Mouse (Mus musculus): ENCODE measurements around the gene Kit. TPM values are rescaled to one million over a fixed set of nuclear protein-coding genes. Genes with fewer than 3 reads are reported as not detected.
A peak's percentile ranks its signal among the peaks of the same experiment; 100 is the strongest.

The Kit gene
- polyA plus RNA-seq, 1 experiment: 26.1 TPM

DNA sequence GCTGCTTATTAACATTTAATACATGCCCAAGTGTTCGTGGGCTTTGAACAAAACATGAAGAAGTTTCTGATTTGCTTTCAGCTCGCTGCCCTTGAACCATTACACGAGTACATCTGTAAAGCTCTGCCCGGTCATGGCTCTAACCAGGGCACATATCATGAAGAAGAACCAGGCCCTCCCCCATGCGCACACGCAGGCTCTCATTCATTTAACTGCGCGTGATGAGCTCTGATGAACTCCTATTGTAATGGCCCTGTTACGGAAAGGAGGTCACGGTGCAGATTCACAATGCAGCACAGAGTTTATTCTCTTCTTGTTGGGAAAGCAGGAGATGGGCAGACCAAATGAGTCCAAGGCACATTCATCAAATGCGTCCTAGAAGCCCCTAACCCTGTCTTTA, 17.1 kb upstream of the Kit start:
- TF ChIP-seq CTCF (IDR thresholded peaks at IDR 0.05; ENCODE audit: extremely low read depth, insufficient read depth, low read length) (no peak), POLR2A (IDR thresholded peaks at IDR 0.05; ENCODE audit: extremely low read depth, insufficient read depth, low read length) (no peak)
- Histone ChIP-seq H3K4me3 (ENCODE audit: insufficient read depth, low read length) (no peak overlapping the region), H3K27ac (ENCODE audit: insufficient read depth, low read length) (no peak overlapping the region), H3K4me1 (ENCODE audit: control insufficient read depth, insufficient read depth, low read length) (no peaks in the 10 kb centered on the region)

DNA sequence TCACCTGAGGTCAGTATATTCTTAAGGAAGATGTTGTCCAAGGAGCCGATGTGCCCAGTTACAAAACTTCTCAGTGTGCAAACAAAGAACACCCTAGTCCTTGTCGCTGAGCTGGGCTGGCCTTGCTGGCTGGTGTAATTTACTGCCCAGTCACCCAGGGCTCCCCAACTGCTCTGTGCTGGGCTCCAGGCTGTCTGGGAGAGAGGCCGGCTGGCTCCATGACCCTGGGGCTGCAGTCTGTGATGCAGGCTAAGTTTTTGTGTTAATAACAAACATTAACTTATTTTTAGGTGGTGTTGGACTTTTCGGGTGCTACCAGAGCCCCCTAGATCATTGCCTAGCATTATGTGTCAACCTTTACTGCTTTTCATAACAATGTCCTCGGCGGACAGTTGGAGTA, 15.4 kb upstream of the Kit start:
- no peak overlapping the region for H3K27ac ChIP-seq (ENCODE audit: insufficient read depth, low read length)
- H3K4me3 ChIP-seq (ENCODE audit: insufficient read depth, low read length): no peak overlapping the region
- no peak for TF ChIP-seq POLR2A (IDR thresholded peaks at IDR 0.05; ENCODE audit: extremely low read depth, insufficient read depth, low read length)
- no peak for TF ChIP-seq CTCF (IDR thresholded peaks at IDR 0.05; ENCODE audit: extremely low read depth, insufficient read depth, low read length)
- H3K4me1 ChIP-seq (ENCODE audit: control insufficient read depth, insufficient read depth, low read length): no peaks in the 10 kb centered on the region

DNA sequence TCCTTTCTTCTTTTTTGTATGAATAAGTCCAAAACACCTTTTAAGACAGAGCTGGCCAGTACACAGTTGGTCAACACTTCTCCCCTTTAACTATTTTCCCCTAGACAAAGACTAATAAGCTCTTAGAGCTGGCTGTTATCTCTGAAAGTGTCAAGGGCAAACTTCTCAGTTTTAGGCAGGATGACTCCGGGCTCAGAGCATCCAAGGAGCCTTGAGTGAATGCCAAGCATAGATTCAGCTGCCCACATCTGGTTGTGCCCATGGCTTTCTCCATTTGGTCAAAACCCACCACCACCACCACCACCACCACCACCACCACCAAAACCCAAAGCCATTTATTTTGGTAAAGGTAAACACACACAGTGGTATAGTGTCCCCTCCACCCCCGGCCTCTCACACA, 13.5 kb upstream of the Kit start:
- no peak overlapping the region for H3K4me3 ChIP-seq (ENCODE audit: insufficient read depth, low read length)
- no peaks in the 10 kb centered on the region for H3K4me1 ChIP-seq (ENCODE audit: control insufficient read depth, insufficient read depth, low read length)
- TF ChIP-seq CTCF (IDR thresholded peaks at IDR 0.05; ENCODE audit: extremely low read depth, insufficient read depth, low read length): no peak
- no peak for TF ChIP-seq POLR2A (IDR thresholded peaks at IDR 0.05; ENCODE audit: extremely low read depth, insufficient read depth, low read length)
- no peak overlapping the region for H3K27ac ChIP-seq (ENCODE audit: insufficient read depth, low read length)

DNA sequence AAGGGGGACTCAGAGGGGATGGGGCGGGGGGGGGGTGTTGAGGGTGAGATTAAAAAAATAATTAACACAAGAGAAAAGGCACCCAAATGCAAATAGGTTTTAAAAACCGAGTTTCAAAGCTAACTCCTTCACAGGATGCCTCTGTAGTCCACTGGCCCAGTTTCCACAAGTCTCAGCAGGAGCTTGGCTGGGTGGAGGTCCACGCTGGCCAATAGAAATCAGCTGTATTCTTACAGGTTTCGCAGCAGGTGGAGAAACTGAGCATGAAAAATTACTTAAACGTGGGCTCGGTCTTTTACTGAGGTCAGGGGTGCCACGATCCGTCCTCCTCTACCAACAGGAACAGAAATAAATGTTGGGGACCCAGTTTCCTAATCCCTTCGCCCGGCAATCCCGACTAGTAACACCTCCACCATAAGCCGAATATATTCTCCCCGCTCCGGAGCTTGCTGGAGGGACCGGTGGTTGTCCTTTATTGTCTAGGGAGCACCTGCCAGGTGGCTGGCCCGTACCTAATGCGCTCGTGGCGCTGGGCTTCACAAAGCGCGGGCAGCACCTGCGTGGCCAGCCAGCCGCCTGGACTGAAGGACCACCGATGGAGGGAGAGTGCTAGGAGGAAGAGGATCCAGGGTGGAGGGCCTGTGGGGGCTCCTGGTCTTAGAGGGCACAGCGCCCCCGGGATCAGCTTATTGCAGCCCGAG, 415 bp upstream of the Kit start:
- Histone ChIP-seq H3K4me3 (ENCODE audit: insufficient read depth, low read length) (peak overlapping the region; percentile 60), H3K27ac (ENCODE audit: insufficient read depth, low read length) (no peak overlapping the region), H3K4me1 (ENCODE audit: control insufficient read depth, insufficient read depth, low read length) (no peaks in the 10 kb centered on the region)
- no peak for TF ChIP-seq CTCF (IDR thresholded peaks at IDR 0.05; ENCODE audit: extremely low read depth, insufficient read depth, low read length)
- TF ChIP-seq POLR2A (IDR thresholded peaks at IDR 0.05; ENCODE audit: extremely low read depth, insufficient read depth, low read length): no peak

DNA sequence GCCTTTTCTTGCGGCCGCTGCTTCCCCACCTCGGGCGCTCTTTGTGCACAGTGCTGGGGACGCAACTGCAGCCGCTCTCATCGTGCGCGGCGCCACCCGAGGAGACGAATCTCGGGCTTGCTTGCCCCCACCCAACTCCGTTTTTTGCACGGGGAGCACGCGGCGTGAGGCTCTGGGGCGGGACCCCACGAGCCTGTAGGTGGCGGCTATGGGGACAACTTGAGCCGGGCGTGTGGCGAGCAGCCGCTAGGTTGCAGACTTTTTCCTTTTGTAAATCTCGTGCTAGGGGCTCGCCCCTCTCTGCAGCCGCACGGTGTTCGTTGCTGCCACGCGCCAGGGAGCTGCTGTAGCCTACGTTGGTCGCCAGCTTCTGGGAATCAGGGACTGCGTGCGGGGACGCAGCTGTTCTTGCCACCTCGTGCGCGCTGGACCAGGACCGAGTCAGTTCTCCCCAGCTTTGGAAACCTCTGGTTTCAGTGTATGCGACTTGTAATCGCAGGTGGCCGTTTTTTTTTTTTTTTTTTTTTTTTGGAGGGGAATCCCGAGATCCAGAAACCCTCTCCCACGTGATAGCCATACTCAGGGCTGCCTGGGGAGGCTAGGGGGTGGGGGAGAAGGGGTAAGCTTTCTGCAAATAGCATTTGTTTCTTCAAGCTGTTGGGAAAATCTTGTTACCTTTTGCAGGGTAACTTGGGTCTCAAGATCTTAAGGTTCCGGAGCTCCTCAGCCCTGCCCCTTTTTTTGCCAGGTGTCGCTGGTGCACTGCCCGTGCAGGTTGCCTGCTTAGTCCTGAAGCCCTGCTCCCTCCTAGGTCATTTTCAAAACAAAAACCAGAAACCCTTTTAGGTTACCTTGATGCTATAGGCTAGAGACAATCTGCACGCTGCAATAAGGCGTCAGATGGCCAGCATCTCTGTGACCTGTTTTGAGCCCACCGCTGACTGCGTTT, 1.1 kb downstream of the Kit start:
- no peaks in the 10 kb centered on the region for H3K4me1 ChIP-seq (ENCODE audit: control insufficient read depth, insufficient read depth, low read length)
- H3K4me3 ChIP-seq (ENCODE audit: insufficient read depth, low read length): peak overlapping the region; percentile 60
- no peak overlapping the region for H3K27ac ChIP-seq (ENCODE audit: insufficient read depth, low read length)
- TF ChIP-seq POLR2A (IDR thresholded peaks at IDR 0.05; ENCODE audit: extremely low read depth, insufficient read depth, low read length) (no peak), CTCF (IDR thresholded peaks at IDR 0.05; ENCODE audit: extremely low read depth, insufficient read depth, low read length) (no peak)

DNA sequence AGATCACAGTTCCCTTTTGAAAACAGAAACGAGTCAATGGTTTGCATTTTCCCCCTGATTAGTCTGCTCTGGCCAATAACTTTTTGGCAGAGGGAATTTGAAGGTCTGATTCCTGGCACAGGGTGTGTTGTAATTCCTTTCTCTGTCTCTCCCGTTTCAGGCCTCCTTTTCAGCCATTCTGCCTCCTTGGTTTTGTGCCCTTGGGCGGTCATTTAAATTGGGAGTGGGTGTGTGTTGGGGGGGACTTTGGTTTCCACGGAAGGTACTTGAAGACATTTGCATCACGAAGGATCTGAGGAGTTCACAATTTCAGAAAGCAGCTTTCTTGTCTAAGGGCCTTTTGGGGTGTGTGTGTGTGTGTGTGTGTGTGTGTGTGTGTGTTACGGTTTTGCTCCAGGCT, 2.0 kb downstream of the Kit start:
- TF ChIP-seq CTCF (IDR thresholded peaks at IDR 0.05; ENCODE audit: extremely low read depth, insufficient read depth, low read length) (no peak), POLR2A (IDR thresholded peaks at IDR 0.05; ENCODE audit: extremely low read depth, insufficient read depth, low read length) (no peak)
- no peaks in the 10 kb centered on the region for H3K4me1 ChIP-seq (ENCODE audit: control insufficient read depth, insufficient read depth, low read length)
- peak overlapping the region; percentile 60 for H3K4me3 ChIP-seq (ENCODE audit: insufficient read depth, low read length)
- no peak overlapping the region for H3K27ac ChIP-seq (ENCODE audit: insufficient read depth, low read length)

DNA sequence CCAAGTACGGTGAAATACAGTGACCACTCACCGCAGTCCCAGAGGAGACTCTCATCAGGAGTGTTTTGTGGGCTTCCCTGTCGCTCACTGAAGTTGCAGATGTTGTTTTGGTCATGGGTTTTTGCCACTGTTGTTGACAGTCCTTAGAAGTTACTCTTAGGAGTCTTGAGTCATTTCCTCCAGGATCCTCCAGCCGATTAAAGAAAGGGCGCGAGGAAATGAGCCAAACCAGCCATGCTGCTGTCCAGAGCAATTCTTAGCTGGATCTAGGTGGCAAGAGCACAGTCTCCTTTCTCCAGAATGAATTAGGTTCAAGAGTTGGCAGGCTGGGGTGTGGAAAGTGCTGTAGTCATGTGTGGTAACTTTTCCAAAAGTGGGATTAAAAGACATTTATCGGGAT, 3.4 kb downstream of the Kit start:
- TF ChIP-seq CTCF (IDR thresholded peaks at IDR 0.05; ENCODE audit: extremely low read depth, insufficient read depth, low read length) (no peak), POLR2A (IDR thresholded peaks at IDR 0.05; ENCODE audit: extremely low read depth, insufficient read depth, low read length) (no peak)
- no peak overlapping the region for H3K4me3 ChIP-seq (ENCODE audit: insufficient read depth, low read length)
- no peaks in the 10 kb centered on the region for H3K4me1 ChIP-seq (ENCODE audit: control insufficient read depth, insufficient read depth, low read length)
- H3K27ac ChIP-seq (ENCODE audit: insufficient read depth, low read length): no peak overlapping the region

DNA sequence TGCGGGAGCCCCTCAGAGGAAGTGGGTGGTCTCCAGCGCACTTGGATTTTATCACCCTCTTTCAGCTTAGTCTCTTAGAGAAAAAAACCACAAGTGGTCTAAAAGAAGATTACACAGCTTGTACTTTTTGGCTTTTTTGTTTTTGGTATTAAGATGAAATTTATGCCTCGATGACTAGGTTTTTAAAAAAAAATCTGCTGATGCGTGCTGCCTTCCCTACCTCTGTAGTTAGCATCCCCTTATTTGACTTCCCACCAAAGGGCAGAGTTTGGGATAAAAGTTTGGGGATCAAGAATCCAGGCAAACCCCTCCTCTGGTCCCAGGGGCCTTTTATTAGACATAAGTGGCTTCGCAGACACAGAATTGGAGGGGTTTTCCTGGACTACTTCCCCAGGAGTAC, 4.5 kb downstream of the Kit start:
- no peak overlapping the region for H3K27ac ChIP-seq (ENCODE audit: insufficient read depth, low read length)
- TF ChIP-seq POLR2A (IDR thresholded peaks at IDR 0.05; ENCODE audit: extremely low read depth, insufficient read depth, low read length): no peak
- TF ChIP-seq CTCF (IDR thresholded peaks at IDR 0.05; ENCODE audit: extremely low read depth, insufficient read depth, low read length): no peak
- no peak overlapping the region for H3K4me3 ChIP-seq (ENCODE audit: insufficient read depth, low read length)
- no peaks in the 10 kb centered on the region for H3K4me1 ChIP-seq (ENCODE audit: control insufficient read depth, insufficient read depth, low read length)

DNA sequence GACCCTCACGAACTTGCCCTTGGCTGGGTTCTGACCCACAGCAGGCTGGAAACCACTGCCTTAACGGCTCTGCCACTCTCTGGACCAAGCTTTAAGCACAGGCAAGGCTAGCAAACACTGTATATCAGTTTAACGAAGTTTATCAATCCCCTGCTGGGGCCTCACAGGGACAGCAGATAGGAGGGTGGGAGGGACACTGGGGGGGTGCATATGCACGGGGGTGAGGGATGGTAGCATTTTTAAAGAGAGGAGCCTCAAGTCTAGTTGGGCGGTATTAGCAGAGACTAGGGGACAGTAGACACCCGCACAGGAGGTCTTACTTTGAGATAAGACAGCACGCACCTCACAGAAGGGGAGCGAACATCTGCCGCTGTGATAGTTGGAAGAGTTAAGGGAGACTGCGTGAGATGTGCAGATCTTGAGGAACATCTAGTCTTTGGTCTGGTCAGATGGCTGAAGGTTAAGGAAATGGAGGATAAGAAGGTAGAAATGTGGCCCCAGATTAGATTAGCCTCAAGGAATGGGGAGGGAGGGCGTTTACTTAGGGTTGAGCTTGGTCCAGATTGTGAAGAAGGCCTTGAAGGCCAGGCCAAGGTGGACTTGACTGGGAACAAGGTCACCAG, 5.0 kb downstream of the Kit start:
- Histone ChIP-seq H3K4me3 (ENCODE audit: insufficient read depth, low read length) (no peak overlapping the region), H3K4me1 (ENCODE audit: control insufficient read depth, insufficient read depth, low read length) (no peaks in the 10 kb centered on the region), H3K27ac (ENCODE audit: insufficient read depth, low read length) (no peak overlapping the region)
- no peak for TF ChIP-seq POLR2A (IDR thresholded peaks at IDR 0.05; ENCODE audit: extremely low read depth, insufficient read depth, low read length)
- TF ChIP-seq CTCF (IDR thresholded peaks at IDR 0.05; ENCODE audit: extremely low read depth, insufficient read depth, low read length): no peak

Measured in cortical plate, adult 2 months (tissue).